Mouse (Mus musculus) megakaryocyte-erythroid progenitor cell, adult 5-6 weeks (primary cell): Measurements from ENCODE around the gene 4930583I09Rik. TPM values are rescaled to one million over a fixed set of nuclear protein-coding genes. Genes with fewer than 3 reads are reported as not detected.

Experiments used
- ATAC-seq: replicated peaks from 2 replicates; pipeline ENCODE4 v1.8.0; 2016; ENCODE audit warnings: mild to moderate bottlenecking, inconsistent platforms; ENCODE audit not compliant: severe bottlenecking, poor library complexity, low FRiP score, low TSS enrichment
- total RNA-seq, 2 experiments: library from RNA; stranded (forward) in 1 of 2; stranded (reverse) in 1 of 2; fragments of 200-1000, 215-1000 nt in 1 of 2; fragments of >200 nt in 1 of 2; fragmentation: Nextera tagmentation in 1 of 2; gene quantifications; 2 replicates each; pipeline ENCODE4 v1.2.3; 2014 to 2017

Gene 4930583I09Rik
- total RNA-seq (2014; fragmentation: Nextera tagmentation), result not detected in 2 replicates
- total RNA-seq (2017), result not detected in 2 replicates

- ATAC-seq, result no peak
Observed at GRCm38 (mm10) chr17:64835928-64836327, at the start of gene 4930583I09Rik. 4930583I09Rik (minus strand) TSS chr17:64836071.

- no peak for ATAC-seq
Observed at GRCm38 (mm10) chr17:64876111-64876510, 40.2 kb upstream of the 4930583I09Rik start.

- ATAC-seq, result peak; percentile 74
Observed at GRCm38 (mm10) chr17:64873651-64874072, 37.8 kb upstream of the 4930583I09Rik start.

GRCm38 (mm10) chr17:64863817-64864216, 27.9 kb upstream of the 4930583I09Rik start:
- no peak for ATAC-seq

GRCm38 (mm10) chr17:64860963-64861362, 25.1 kb upstream of the 4930583I09Rik start:
- ATAC-seq, result no peak; the same call in 1 of the 2 replicates

- ATAC-seq, result peak; percentile 90
Observed at GRCm38 (mm10) chr17:64858848-64859247, 23.0 kb upstream of the 4930583I09Rik start.

- ATAC-seq, result no peak
Observed at GRCm38 (mm10) chr17:64848031-64848430, 12.2 kb upstream of the 4930583I09Rik start.

- no peak for ATAC-seq
Observed at GRCm38 (mm10) chr17:64846654-64847053, 10.8 kb upstream of the 4930583I09Rik start.

GRCm38 (mm10) chr17:64836892-64837291, 1.0 kb upstream of the 4930583I09Rik start:
- ATAC-seq, result no peak

GRCm38 (mm10) chr17:64836352-64836751, 481 bp upstream of the 4930583I09Rik start:
- no peak for ATAC-seq

GRCm38 (mm10) chr17:64833906-64834490, 1.9 kb downstream of the 4930583I09Rik start:
- no peak for ATAC-seq

- ATAC-seq, result no peak
Observed at GRCm38 (mm10) chr17:64833071-64833470, 2.8 kb downstream of the 4930583I09Rik start.

- ATAC-seq, result no peak
Observed at GRCm38 (mm10) chr17:64827482-64827881, 8.4 kb downstream of the 4930583I09Rik start.

GRCm38 (mm10) chr17:64826843-64827242, 9.0 kb downstream of the 4930583I09Rik start:
- ATAC-seq, result no peak

- no peak for ATAC-seq
Observed at GRCm38 (mm10) chr17:64822561-64822960, 13.3 kb downstream of the 4930583I09Rik start.

- no peak for ATAC-seq
Observed at GRCm38 (mm10) chr17:64820841-64821593, 14.9 kb downstream of the 4930583I09Rik start.

- no peak for ATAC-seq
Observed at GRCm38 (mm10) chr17:64816298-64816697, 19.6 kb downstream of the 4930583I09Rik start.

GRCm38 (mm10) chr17:64815806-64816205, 20.1 kb downstream of the 4930583I09Rik start:
- ATAC-seq, result no peak

GRCm38 (mm10) chr17:64813568-64813967, 22.3 kb downstream of the 4930583I09Rik start:
- ATAC-seq, result no peak

GRCm38 (mm10) chr17:64806035-64806589, 29.8 kb downstream of the 4930583I09Rik start:
- no peak for ATAC-seq
